Comparison of ENCODE assay signal across 8 mouse cellular contexts in genomic region chr16:31201704-31202103, GRCm38 (mm10). TPM values are rescaled to one million over a fixed set of nuclear protein-coding genes. Genes with fewer than 3 reads are reported as not detected.
DNase-seq lines count a peak whose midpoint lies in the region; ATAC-seq and TF ChIP-seq lines count a peak whose summit lies in the region.

No protein-coding gene starts in this region.

- peak overlapping the region; percentile 93 for H3K4me3 ChIP-seq in erythroblast, embryonic 14.5 days (replicated peaks)
- H3K4me3 ChIP-seq in neural tube, embryonic 12.5 days = no peak overlapping the region
- peak overlapping the region in 1 of 2 experiments; percentile 80; a peak in 2 of 4 replicates for H3K4me3 ChIP-seq in liver, embryonic 14.5 days (ENCODE audit: insufficient read depth in 1 of 2, low read depth in 2 of 2, low read length in 2 of 2)

- WGBS in neural tube, embryonic 12.5 days = 84% methylated on average over 2 of the region's 2 CpGs
- WGBS in liver, embryonic 14.5 days (ENCODE audit: insufficient replicate concordance) = 63% methylated on average over 2 of the region's 2 CpGs

- no peak for TF ChIP-seq EP300 in liver, embryonic 14.5 days (IDR thresholded peaks at IDR 0.05; ENCODE audit: low read depth)

- no peak for TF ChIP-seq CTCF in liver, embryonic 14.5 days (IDR thresholded peaks at IDR 0.05; ENCODE audit: low read depth)

- H3K27ac ChIP-seq in neural tube, embryonic 12.5 days = no peak overlapping the region
- peak overlapping the region; percentile 5; the same call in 1 of the 2 replicates for H3K27ac ChIP-seq in liver, embryonic 14.5 days

- peaks cover 22% of the 10 kb centered on the region for H3K4me1 ChIP-seq in erythroblast, embryonic 14.5 days (ENCODE audit: control insufficient read depth)
- H3K4me1 ChIP-seq in neural tube, embryonic 12.5 days = peaks cover 14% of the 10 kb centered on the region
- peaks cover 0 to 4% of the 10 kb centered on the region in 2 experiments; a peak in 3 of 4 replicates for H3K4me1 ChIP-seq in liver, embryonic 14.5 days (replicated peaks; ENCODE audit: control insufficient read depth in 2 of 2, insufficient read depth in 2 of 2, low read length in 1 of 2)

- H3K27me3 ChIP-seq in erythroblast, embryonic 14.5 days (ENCODE audit: control insufficient read depth) = peaks cover 9% of the 10 kb centered on the region
- H3K27me3 ChIP-seq in neural tube, embryonic 12.5 days (replicated peaks) = no peaks in the 10 kb centered on the region
- no peaks in the 10 kb centered on the region for H3K27me3 ChIP-seq in liver, embryonic 14.5 days (ENCODE audit: control insufficient read depth, insufficient read depth, low read length)

- DNase-seq in neural tube, embryonic 10.5 days (ENCODE audit: extremely low spot score, low spot score) = no peak
- no peak for DNase-seq in liver, embryonic 14.5 days (ENCODE audit: low read depth in 3 of 3, low spot score in 3 of 3)
- peak; percentile 33 for DNase-seq in yolk sac, embryonic 10.5 days (ENCODE audit: low spot score)
- no peak for DNase-seq in B cell, adult 2 months

- no peaks in the 10 kb centered on the region for H3K9me3 ChIP-seq in erythroblast, embryonic 14.5 days (ENCODE audit: control insufficient read depth, low read length)
- H3K9me3 ChIP-seq in neural tube, embryonic 12.5 days = no peaks in the 10 kb centered on the region
- no peaks in the 10 kb centered on the region for H3K9me3 ChIP-seq in liver, embryonic 14.5 days (ENCODE audit: control insufficient read depth, low read length)

- no peaks in the 10 kb centered on the region for H3K36me3 ChIP-seq in erythroblast, embryonic 14.5 days (ENCODE audit: control insufficient read depth)
- H3K36me3 ChIP-seq in neural tube, embryonic 12.5 days = no peaks in the 10 kb centered on the region
- no peaks in the 10 kb centered on the region for H3K36me3 ChIP-seq in liver, embryonic 14.5 days (replicated peaks; ENCODE audit: control insufficient read depth, insufficient read depth, low read depth)

- no peak for ATAC-seq in erythroblast, adult 5-6 weeks (replicated peaks; ENCODE audit: low FRiP score, poor library complexity, severe bottlenecking)
- no peak for ATAC-seq in neural tube, embryonic 12.5 days (ENCODE audit: low FRiP score, low read depth)
- no peak for ATAC-seq in liver, embryonic 14.5 days (ENCODE audit: insufficient read depth)
- no peak for ATAC-seq in granulocyte monocyte progenitor cell, adult 5-6 weeks (replicated peaks; ENCODE audit: poor library complexity, severe bottlenecking)

- no peak overlapping the region for H3K9ac ChIP-seq in neural tube, embryonic 12.5 days
- no peak overlapping the region for H3K9ac ChIP-seq in liver, embryonic 14.5 days (replicated peaks)

- peak overlapping the region; percentile 84 for H3K4me2 ChIP-seq in neural tube, embryonic 12.5 days (replicated peaks)
- peak overlapping the region; percentile 83 for H3K4me2 ChIP-seq in liver, embryonic 14.5 days (ENCODE audit: low read depth)

RNA-seq across cellular contexts. Expression of gene Acap2, which starts 0.7 kb away (rescaled TPM):
- 0.11 and 0.18 TPM in 2 replicates for polyA plus RNA-seq in erythroblast, embryonic 14.5 days (2012)
- total RNA-seq in erythroblast, adult 5-6 weeks (2015; ENCODE audit: low replicate concordance) = 6.9 and 14.4 TPM in 2 replicates
- total RNA-seq in erythroblast, adult 5-6 weeks (2017; ENCODE audit: low replicate concordance) = 10.5 and 23.1 TPM in 2 replicates
- polyA plus RNA-seq in neural tube, embryonic 12.5 days (2016; fragmentation: Nextera tagmentation; extraction: Ambion mirVana) = 18.1 and 18.4 TPM in 2 replicates
- polyA plus RNA-seq in liver, embryonic 14.5 days (2012; rRNA removed) = 3.2 and 4.4 TPM in 2 replicates
- polyA plus RNA-seq in liver, embryonic 14.5 days (2014; fragmentation: Nextera tagmentation; extraction: Ambion mirVana) = 4.9 and 5.1 TPM in 2 replicates
- 22.0 and 23.9 TPM in 2 replicates for total RNA-seq in granulocyte monocyte progenitor cell, adult 5-6 weeks (2014; fragmentation: Nextera tagmentation)
- total RNA-seq in granulocyte monocyte progenitor cell, adult 5-6 weeks (2017) = 38.1 and 41.7 TPM in 2 replicates
